Mouse (Mus musculus) left cerebral cortex, postnatal 10 days (tissue): Measurements from ENCODE around the gene Taar1. TPM values are rescaled to one million over a fixed set of nuclear protein-coding genes. Genes with fewer than 3 reads are reported as not detected.

Source experiments
- DNase-seq, 2 experiments: peaks; one replicate each; pipeline ENCODE4 v3.0.0; 2021 to 2022; ENCODE audit warnings: low spot score in 2 of 2, mixed read lengths in 1 of 2; ENCODE audit errors: extremely low spot score in 1 of 2
- intact Hi-C: fragments of 180-260 bp; cut with DNase I; formaldehyde crosslinking; loops from one replicate; pipeline ENCODE4 v1.15.1; 2025
- total RNA-seq, 2 experiments: library from RNA; stranded (reverse); gene quantifications; 2 replicates each; pipeline ENCODE4 v1.2.3; 2021

Gene Taar1
- total RNA-seq, 2 experiments from 2014 or later = not detected

- intact Hi-C loops = no loop called here
- DNase-seq = no peak
Observed at GRCm38 (mm10) chr10:23964921-23965610, 44.9 kb downstream of the Taar1 start.

GRCm38 (mm10) chr10:23970656-23971165 is 50.6 kb downstream of the Taar1 start, which contains the start of gene Taar5:
TSS of gene Taar5 (plus strand) at chr10:23970706.
- intact Hi-C loops = no loop called here
- DNase-seq = no peak

Other genes with a start within 250 kb of the Taar1 start
- gene Rps12, start 133.1 kb upstream of the Taar1 start, total RNA-seq = 100 to 1,000 TPM; 259 to 319 TPM
- 10 to 100 TPM; 24.4 to 26.0 TPM for gene Slc18b1, start 123.4 kb upstream of the Taar1 start, total RNA-seq
- gene Vnn3, start 68.9 kb upstream of the Taar1 start, total RNA-seq = not detected
- under 1 TPM; 0.36 to 0.69 TPM for gene Vnn1, start 25.7 kb upstream of the Taar1 start, total RNA-seq
- not detected for gene Taar2, start 18.2 kb downstream of the Taar1 start, total RNA-seq
- under 1 TPM in 1 of 2 experiments, not detected in 1; 0.34 TPM for gene Taar3, start 29.2 kb downstream of the Taar1 start, total RNA-seq
- gene Taar4, start 40.1 kb downstream of the Taar1 start, total RNA-seq = not detected
- not detected for gene Taar5, start 50.4 kb downstream of the Taar1 start, total RNA-seq
- not detected for gene Taar6, start 65.3 kb downstream of the Taar1 start, total RNA-seq
- gene Taar7a, start 73.1 kb downstream of the Taar1 start, total RNA-seq = not detected
- not detected for gene Taar7b, start 79.6 kb downstream of the Taar1 start, total RNA-seq
- not detected for gene Taar7d, start 106.9 kb downstream of the Taar1 start, total RNA-seq
- gene Taar7e, start 117.3 kb downstream of the Taar1 start, total RNA-seq = not detected
- not detected for gene Taar7f, start 129.2 kb downstream of the Taar1 start, total RNA-seq
- gene Taar8a, start 156.1 kb downstream of the Taar1 start, total RNA-seq = not detected
- gene Taar8b, start 171.9 kb downstream of the Taar1 start, total RNA-seq = not detected
- not detected for gene Taar8c, start 181.6 kb downstream of the Taar1 start, total RNA-seq
- not detected for gene Taar9, start 189.2 kb downstream of the Taar1 start, total RNA-seq
- gene Stx7, start 228.9 kb downstream of the Taar1 start, total RNA-seq = 100 to 1,000 TPM; 190 to 199 TPM